Mouse (Mus musculus) liver, embryonic 16.5 days (tissue): ENCODE results near the gene Igsf6. TPM values are rescaled to one million over a fixed set of nuclear protein-coding genes. Genes with fewer than 3 reads are reported as not detected.

Experiments used
- ATAC-seq: fragments of 200-750 bp; cut with Nextera tagmentation; 2 replicates; pipeline ENCODE4 v1.8.0; 2017; ENCODE audit warnings: low read depth, mild to moderate bottlenecking, moderate number of reproducible peaks, moderate library complexity
- H3K27ac ChIP-seq: fragments of 300-500 bp; sonication (generic); 2 replicates; pipeline ENCODE4 v1.5.1; 2014; ENCODE audit warnings: mild to moderate bottlenecking, low read length
- H3K27me3 ChIP-seq: fragments of 300-500 bp; sonication (generic); 2 replicates; pipeline ENCODE4 v1.6.1; 2014; ENCODE audit warnings: low read depth, low read length, mixed read lengths; ENCODE audit not compliant: control insufficient read depth, insufficient read depth
- H3K36me3 ChIP-seq: fragments of 300-500 bp; sonication (generic); 2 replicates; pipeline ENCODE4 v1.6.1; 2014; ENCODE audit warnings: mild to moderate bottlenecking; ENCODE audit not compliant: control insufficient read depth, insufficient read depth
- H3K4me1 ChIP-seq: fragments of 300-500 bp; sonication (generic); 2 replicates; pipeline ENCODE4 v1.6.1; 2014; ENCODE audit warnings: low read depth, low read length, mixed read lengths; ENCODE audit not compliant: control insufficient read depth
- H3K4me2 ChIP-seq: fragments of 300-500 bp; sonication (generic); 2 replicates; pipeline ENCODE4 v1.6.1; 2014; ENCODE audit warnings: low read depth, low read length, mixed read lengths
- H3K4me3 ChIP-seq: fragments of 300-500 bp; sonication (generic); 2 replicates; pipeline ENCODE4 v1.5.1; 2014; ENCODE audit warnings: low read depth, mild to moderate bottlenecking, low read length
- H3K9ac ChIP-seq: fragments of 300-500 bp; sonication (generic); 2 replicates; pipeline ENCODE4 v1.6.1; 2014; ENCODE audit warnings: low read depth, low read length
- H3K9me3 ChIP-seq: fragments of 300-500 bp; sonication (generic); replicated peaks from 2 replicates; pipeline ENCODE4 v1.6.1; 2016; ENCODE audit warnings: low read length; ENCODE audit not compliant: control insufficient read depth
- WGBS: fragments of 180-500 bp; shearing (Covaris S2); extraction: QIAGEN DNeasy Blood & Tissue Kit; methylation state at CpG from one replicate; pipeline ENCODE4 v1.1.7; 2014; ENCODE audit not compliant: insufficient replicate concordance; 5-methylcytosine and 5-hydroxymethylcytosine counted together
- polyA plus RNA-seq: library from polyadenylated mRNA; unstranded; fragments of >200 nt; fragmentation: Nextera tagmentation; extraction: Ambion mirVana; gene quantifications from 2 replicates; pipeline ENCODE4 v1.2.1, GENCODE M21; 2015

Gene Igsf6
- polyA plus RNA-seq, 1 experiment from 2014 or later: 14.9 TPM

DNA sequence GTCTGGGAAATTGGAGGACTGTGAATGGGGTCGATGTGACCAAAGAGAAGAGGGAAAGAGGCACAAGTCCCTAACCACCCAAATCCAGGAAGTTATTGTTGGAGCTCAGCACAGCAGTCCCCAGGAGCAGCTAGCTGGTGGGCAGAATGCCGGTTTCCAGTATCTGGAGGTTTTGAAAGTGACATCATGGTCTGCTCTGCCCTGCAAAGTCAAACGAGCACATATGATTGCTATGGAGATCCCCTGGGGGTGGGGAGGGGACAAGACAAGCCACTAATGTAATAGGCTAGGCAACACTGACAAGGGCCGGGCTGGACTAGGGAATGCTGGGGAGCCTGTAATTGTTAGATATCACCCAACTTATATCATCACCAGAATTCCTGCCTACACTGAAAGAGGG lies 11.1 kb upstream of the Igsf6 start:
- no peak overlapping the region for H3K9ac ChIP-seq
- no peak overlapping the region for H3K4me3 ChIP-seq
- no peaks in the 10 kb centered on the region for H3K36me3 ChIP-seq
- H3K27me3 ChIP-seq: no peaks in the 10 kb centered on the region
- no peaks in the 10 kb centered on the region for H3K9me3 ChIP-seq
- 19% methylated on average over 4 of the region's 4 CpGs for WGBS
- no peaks in the 10 kb centered on the region for H3K4me1 ChIP-seq
- H3K4me2 ChIP-seq: no peak overlapping the region
- ATAC-seq: no peak
- no peak overlapping the region for H3K27ac ChIP-seq

DNA sequence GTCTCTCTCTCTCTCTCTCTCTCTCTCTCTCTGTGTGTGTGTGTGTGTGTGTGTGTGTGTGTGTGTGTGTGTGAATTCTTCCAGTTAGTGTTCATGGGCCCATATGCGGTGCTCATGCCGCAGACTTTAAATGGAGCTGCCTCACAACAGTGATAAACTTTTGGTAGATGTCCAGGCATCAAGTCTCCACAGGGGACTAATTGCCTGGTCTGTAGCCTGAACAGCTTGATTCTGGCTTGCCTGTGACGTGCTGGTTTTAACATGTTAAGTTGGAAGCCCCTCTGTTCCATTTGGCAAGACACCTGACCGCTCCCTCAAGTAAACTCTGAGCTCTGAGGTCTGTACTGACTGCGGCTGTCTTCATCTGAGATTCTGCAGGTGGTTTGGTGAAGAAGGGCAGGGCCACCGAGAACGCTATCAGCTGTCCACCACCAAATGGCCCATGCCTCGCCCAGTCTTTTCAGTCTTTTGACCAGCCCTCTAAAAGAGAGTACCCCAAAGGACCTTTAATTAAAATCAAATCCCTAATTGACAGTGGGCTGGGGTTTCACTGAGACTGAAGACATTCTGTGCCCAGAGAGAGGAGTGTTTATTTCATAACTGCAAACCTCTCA lies 10.6 kb upstream of the Igsf6 start:
- ATAC-seq: no peak

DNA sequence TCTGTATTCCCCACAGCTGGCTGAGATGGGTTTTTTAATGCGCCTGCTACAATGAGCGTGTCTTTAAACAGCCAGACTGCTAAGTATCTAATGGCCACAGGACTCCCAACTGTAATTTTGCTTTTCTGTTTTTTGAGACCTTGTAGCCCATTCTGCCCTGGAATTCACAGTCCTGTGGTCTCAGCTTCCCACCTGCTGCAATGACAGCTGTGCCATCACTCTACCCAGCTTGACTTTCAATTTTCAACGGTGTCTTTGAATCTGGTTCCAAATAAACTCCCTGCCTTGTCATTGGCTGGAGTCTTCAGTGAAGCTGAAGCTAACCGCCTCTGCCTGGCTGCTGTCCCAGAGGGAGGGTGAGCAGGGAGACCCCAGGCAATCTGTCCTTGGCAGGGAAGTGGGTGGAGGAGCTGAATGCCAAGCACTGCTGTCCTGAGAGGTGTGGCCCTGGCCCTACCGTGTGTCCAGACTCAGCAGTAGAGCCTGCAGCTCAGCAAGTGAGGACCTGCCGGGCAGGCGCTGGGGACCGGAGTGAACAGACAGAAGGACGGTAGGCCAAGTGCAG lies 8.7 kb upstream of the Igsf6 start:
- no peaks in the 10 kb centered on the region for H3K9me3 ChIP-seq
- H3K4me3 ChIP-seq: no peak overlapping the region
- no peaks in the 10 kb centered on the region for H3K36me3 ChIP-seq
- H3K27me3 ChIP-seq: no peaks in the 10 kb centered on the region
- no peaks in the 10 kb centered on the region for H3K4me1 ChIP-seq
- no peak overlapping the region for H3K27ac ChIP-seq
- no peak for ATAC-seq
- no peak overlapping the region for H3K9ac ChIP-seq
- WGBS: 70% methylated on average over 9 of the region's 9 CpGs
- no peak overlapping the region for H3K4me2 ChIP-seq

More for the DNA sequence above, 10.6 kb upstream of the Igsf6 start:
- Histone ChIP-seq H3K9ac (no peak overlapping the region), H3K9me3 (no peaks in the 10 kb centered on the region), H3K36me3 (no peaks in the 10 kb centered on the region), H3K27ac (no peak overlapping the region), H3K4me1 (no peaks in the 10 kb centered on the region), H3K4me3 (no peak overlapping the region), H3K27me3 (no peaks in the 10 kb centered on the region), H3K4me2 (no peak overlapping the region)
- 66% methylated on average over 8 of the region's 8 CpGs for WGBS

DNA sequence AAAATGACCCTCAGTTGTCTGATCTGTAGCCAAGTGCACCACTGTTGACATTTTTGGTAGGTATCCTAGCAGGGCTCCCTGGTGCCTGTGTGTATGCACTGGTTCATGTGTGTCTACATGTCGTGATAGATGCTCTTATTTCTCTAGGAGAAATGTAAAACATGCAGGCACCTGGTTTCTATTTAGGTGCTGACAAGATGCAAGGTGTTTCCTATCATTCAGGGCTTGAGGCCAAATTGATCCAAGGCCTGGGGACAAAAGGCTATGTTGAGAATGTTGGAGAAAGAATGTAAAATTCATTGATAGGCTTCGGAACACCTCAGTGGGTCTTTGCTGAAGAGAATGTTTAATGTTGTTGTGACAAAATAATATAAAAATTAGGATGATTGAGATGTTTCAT lies 7.4 kb upstream of the Igsf6 start:
- no peak overlapping the region for H3K27ac ChIP-seq
- WGBS: 66% methylated on average over 2 of the region's 2 CpGs
- H3K36me3 ChIP-seq: no peaks in the 10 kb centered on the region
- H3K9me3 ChIP-seq: no peaks in the 10 kb centered on the region
- no peak overlapping the region for H3K4me3 ChIP-seq
- H3K27me3 ChIP-seq: no peaks in the 10 kb centered on the region
- no peak overlapping the region for H3K4me2 ChIP-seq
- ATAC-seq: no peak
- no peaks in the 10 kb centered on the region for H3K4me1 ChIP-seq
- H3K9ac ChIP-seq: no peak overlapping the region

DNA sequence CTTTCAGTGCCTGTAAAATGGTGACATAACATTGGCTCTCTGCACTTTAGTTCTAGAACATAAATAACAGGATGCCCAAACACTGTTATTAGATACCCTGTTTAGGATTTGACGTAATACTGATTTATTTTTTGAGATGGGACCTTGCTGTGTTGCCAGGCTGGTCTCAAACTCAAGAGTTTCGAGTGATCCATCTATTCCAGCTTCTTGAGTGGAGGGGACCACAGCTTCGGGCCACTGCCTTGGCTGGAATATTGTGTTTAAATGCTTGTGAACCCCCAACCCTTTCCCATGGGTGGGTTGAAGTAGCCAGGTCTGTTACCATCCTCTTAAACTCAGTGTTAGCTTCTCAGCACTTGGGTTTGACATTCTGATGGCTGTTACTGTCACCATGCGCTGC lies 7.0 kb upstream of the Igsf6 start, which contains the start of gene Otoa:
TSS of gene Otoa (plus strand) at position 301 of the 400 bp plus-strand sequence.
- Histone ChIP-seq H3K4me2 (no peak within 1 kb of the TSS), H3K27me3 (no peaks in the 10 kb centered on the region), H3K9me3 (no peaks in the 10 kb centered on the region), H3K9ac (no peak within 1 kb of the TSS), H3K27ac (no peak within 1 kb of the TSS), H3K4me1 (no peaks in the 10 kb centered on the region), H3K36me3 (no peaks in the 10 kb centered on the region), H3K4me3 (no peak within 1 kb of the TSS)
- ATAC-seq: no peak
- 75% methylated on average over 4 of the region's 4 CpGs for WGBS

DNA sequence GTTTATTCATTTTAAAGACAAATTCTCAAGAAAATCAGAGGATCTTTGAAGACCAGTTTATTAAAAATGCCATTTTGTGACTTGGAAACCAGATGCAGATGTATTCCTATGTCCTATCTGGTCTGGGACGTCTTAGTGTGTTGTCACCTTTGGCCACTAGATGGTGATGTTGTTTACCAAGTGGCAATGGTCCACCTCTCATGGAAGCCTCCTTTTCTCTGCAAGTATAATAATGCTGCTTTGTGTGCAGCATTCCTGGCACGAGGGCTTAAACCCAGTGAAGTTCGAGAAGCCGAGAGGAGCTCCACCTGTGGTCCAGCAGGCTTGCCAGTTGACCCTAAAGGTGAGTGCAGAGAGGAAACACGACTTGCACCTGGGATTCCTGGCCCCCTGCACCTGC lies 3.5 kb upstream of the Igsf6 start:
- no peak overlapping the region for H3K27ac ChIP-seq
- 48% methylated on average over 5 of the region's 5 CpGs for WGBS
- ATAC-seq: 0 out of 2 replicates have a peak, but pooled peaks have one; percentile 48
- H3K4me3 ChIP-seq: no peak overlapping the region
- no peaks in the 10 kb centered on the region for H3K36me3 ChIP-seq
- no peaks in the 10 kb centered on the region for H3K4me1 ChIP-seq
- no peak overlapping the region for H3K4me2 ChIP-seq
- no peak overlapping the region for H3K9ac ChIP-seq
- no peaks in the 10 kb centered on the region for H3K27me3 ChIP-seq
- no peaks in the 10 kb centered on the region for H3K9me3 ChIP-seq

DNA sequence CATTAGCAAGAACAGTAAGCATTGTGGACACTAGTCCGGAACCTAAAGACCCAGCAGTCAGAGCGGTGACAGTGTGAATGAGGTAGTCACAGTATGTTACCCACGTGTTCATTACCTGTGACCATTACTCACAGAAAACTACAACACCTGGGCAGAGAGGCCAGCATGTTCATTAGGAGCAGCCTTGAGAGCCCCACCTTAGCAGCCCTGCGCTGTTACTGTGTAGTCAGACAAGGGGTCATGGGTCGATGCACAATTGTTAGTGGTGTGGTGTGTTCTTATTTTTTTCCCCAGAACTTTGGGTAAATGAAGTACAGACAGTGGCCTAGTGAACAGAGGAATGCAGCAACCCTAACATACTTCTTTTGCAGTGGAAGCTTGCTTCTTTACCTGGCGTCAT lies 2.9 kb upstream of the Igsf6 start:
- H3K27ac ChIP-seq: no peak overlapping the region
- H3K27me3 ChIP-seq: no peaks in the 10 kb centered on the region
- no peak overlapping the region for H3K4me3 ChIP-seq
- no peak overlapping the region for H3K4me2 ChIP-seq
- no peak overlapping the region for H3K9ac ChIP-seq
- ATAC-seq: no peak
- no peaks in the 10 kb centered on the region for H3K9me3 ChIP-seq
- WGBS: 81% methylated on average over 6 of the region's 6 CpGs
- no peaks in the 10 kb centered on the region for H3K4me1 ChIP-seq
- no peaks in the 10 kb centered on the region for H3K36me3 ChIP-seq

DNA sequence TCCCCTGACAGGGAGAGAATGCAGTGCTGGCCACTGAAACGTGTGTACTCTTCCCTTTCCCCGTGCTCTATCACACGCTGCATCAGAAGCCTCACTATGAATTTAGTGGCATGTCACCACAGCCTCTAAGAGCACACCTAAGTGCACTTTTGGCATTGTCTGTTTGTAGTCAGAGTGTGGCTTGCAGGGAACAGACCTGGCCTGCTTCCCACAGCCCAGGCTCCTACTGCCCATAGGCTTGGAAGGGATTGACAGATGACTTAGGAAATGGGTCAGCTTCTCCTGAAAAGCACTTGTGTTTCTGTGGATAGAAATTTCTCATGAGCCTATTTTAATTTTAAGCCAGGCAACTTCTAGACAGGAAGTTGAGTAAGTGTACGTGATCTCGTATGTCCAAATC lies 1.0 kb upstream of the Igsf6 start:
- 65% methylated on average over 5 of the region's 5 CpGs for WGBS
- Histone ChIP-seq H3K36me3 (no peaks in the 10 kb centered on the region), H3K9ac (no peak overlapping the region), H3K4me2 (peak overlapping the region; percentile 2; the same call in 1 of the 2 replicates), H3K27me3 (no peaks in the 10 kb centered on the region), H3K4me3 (peak overlapping the region; percentile 28), H3K9me3 (no peaks in the 10 kb centered on the region), H3K27ac (peak overlapping the region; percentile 31; the same call in 1 of the 2 replicates), H3K4me1 (no peaks in the 10 kb centered on the region)
- no peak for ATAC-seq

DNA sequence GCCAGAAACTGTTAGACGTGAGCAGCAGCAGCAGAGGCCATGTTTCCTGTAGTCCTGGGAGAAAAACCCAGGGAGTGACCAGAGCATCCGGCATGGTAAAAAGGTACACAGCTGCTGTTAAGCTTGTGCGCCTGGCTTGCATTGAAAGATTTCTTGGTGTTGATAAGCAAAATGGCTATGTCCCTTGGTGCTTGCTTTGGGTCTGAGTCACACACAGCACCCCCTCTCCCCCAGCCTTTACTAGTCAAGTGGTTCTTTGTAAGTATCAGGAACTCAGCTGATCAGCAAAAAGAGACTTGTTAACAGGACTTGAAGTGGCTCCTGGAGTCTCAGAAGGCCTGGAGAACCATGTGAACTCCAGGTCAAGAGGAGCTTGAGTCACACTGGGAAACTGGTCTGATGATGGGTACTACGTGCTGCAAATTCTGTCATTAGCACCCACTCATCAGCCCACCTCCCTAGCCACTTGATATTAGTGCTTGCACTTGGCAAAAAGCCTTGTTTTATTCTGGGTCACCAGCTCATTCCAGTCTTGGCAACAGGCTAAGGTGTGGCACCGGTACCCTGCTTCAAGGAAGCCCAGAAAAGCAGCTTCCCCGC lies 529 bp upstream of the Igsf6 start:
- Histone ChIP-seq H3K4me3 (peak overlapping the region; percentile 28), H3K9ac (no peak overlapping the region), H3K27ac (peak overlapping the region; percentile 31), H3K4me2 (peak overlapping the region; percentile 2; the same call in 1 of the 2 replicates), H3K4me1 (no peaks in the 10 kb centered on the region), H3K27me3 (no peaks in the 10 kb centered on the region), H3K9me3 (no peaks in the 10 kb centered on the region), H3K36me3 (no peaks in the 10 kb centered on the region)
- ATAC-seq: no peak
- WGBS: 59% methylated on average over 6 of the region's 6 CpGs
